Mouse (Mus musculus): Measurements from ENCODE around the gene Ubac2. TPM values are rescaled to one million over a fixed set of nuclear protein-coding genes. Genes with fewer than 3 reads are reported as not detected.

The Ubac2 gene
- polyA plus RNA-seq, 1 experiment from 2014 or later: 67.3 TPM

GRCm38 (mm10) chr14:121949897-121950296 lies 71.5 kb downstream of the Ubac2 start:
- 86% methylated on average over 5 of the region's 5 CpGs for WGBS
- Histone ChIP-seq H3K27ac (replicated peaks) (no peak overlapping the region), H3K4me1 (0 out of 2 replicates have a peak, but pooled peaks cover 5% of the 10 kb centered on the region), H3K9ac (no peak overlapping the region), H3K4me3 (replicated peaks) (no peak overlapping the region), H3K9me3 (replicated peaks) (no peaks in the 10 kb centered on the region), H3K27me3 (no peaks in the 10 kb centered on the region), H3K36me3 (0 out of 2 replicates have a peak, but pooled peaks cover 7% of the 10 kb centered on the region), H3K4me2 (replicated peaks) (no peak overlapping the region)
- ATAC-seq (ENCODE audit: insufficient number of reproducible peaks, low FRiP score, low TSS enrichment, low read depth): no peak

GRCm38 (mm10) chr14:121951399-121952045 lies 73.1 kb downstream of the Ubac2 start:
- 65% methylated on average over 2 of the region's 2 CpGs for WGBS
- ATAC-seq (ENCODE audit: insufficient number of reproducible peaks, low FRiP score, low TSS enrichment, low read depth): no peak
- 0 out of 2 replicates have a peak, but pooled peaks cover 5% of the 10 kb centered on the region for H3K4me1 ChIP-seq

GRCm38 (mm10) chr14:121952046-121952400 lies 73.6 kb downstream of the Ubac2 start:
- Histone ChIP-seq H3K4me3 (replicated peaks) (no peak overlapping the region), H3K9me3 (replicated peaks) (no peaks in the 10 kb centered on the region), H3K4me2 (replicated peaks) (no peak overlapping the region), H3K9ac (no peak overlapping the region), H3K27me3 (no peaks in the 10 kb centered on the region), H3K27ac (replicated peaks) (no peak overlapping the region), H3K4me1 (0 out of 2 replicates have a peak, but pooled peaks cover 4% of the 10 kb centered on the region), H3K36me3 (0 out of 2 replicates have a peak, but pooled peaks cover 7% of the 10 kb centered on the region)
- 85% methylated on average over 5 of the region's 5 CpGs for WGBS
- no peak for ATAC-seq (ENCODE audit: insufficient number of reproducible peaks, low FRiP score, low TSS enrichment, low read depth)

More at GRCm38 (mm10) chr14:121951399-121952045, 73.1 kb downstream of the Ubac2 start:
- Histone ChIP-seq H3K9me3 (replicated peaks) (no peaks in the 10 kb centered on the region), H3K4me2 (replicated peaks) (no peak overlapping the region), H3K27me3 (no peaks in the 10 kb centered on the region), H3K9ac (no peak overlapping the region), H3K4me3 (replicated peaks) (no peak overlapping the region), H3K27ac (replicated peaks) (no peak overlapping the region), H3K36me3 (0 out of 2 replicates have a peak, but pooled peaks cover 7% of the 10 kb centered on the region)

- Histone ChIP-seq H3K4me2 (replicated peaks) (no peak overlapping the region), H3K9ac (no peak overlapping the region), H3K4me3 (replicated peaks) (no peak overlapping the region), H3K27me3 (no peaks in the 10 kb centered on the region), H3K9me3 (replicated peaks) (no peaks in the 10 kb centered on the region), H3K27ac (replicated peaks) (no peak overlapping the region), H3K4me1 (no peaks in the 10 kb centered on the region), H3K36me3 (0 out of 2 replicates have a peak, but pooled peaks cover 7% of the 10 kb centered on the region)
- WGBS: 96% methylated on average over 11 of the region's 11 CpGs
- no peak for ATAC-seq (ENCODE audit: insufficient number of reproducible peaks, low FRiP score, low TSS enrichment, low read depth)
Measured at GRCm38 (mm10) chr14:121954129-121954528, 75.7 kb downstream of the Ubac2 start.

- no peaks in the 10 kb centered on the region for H3K9me3 ChIP-seq (replicated peaks)
- no peaks in the 10 kb centered on the region for H3K27me3 ChIP-seq
- H3K27ac ChIP-seq (replicated peaks): no peak overlapping the region
- H3K4me1 ChIP-seq: no peaks in the 10 kb centered on the region
- ATAC-seq (ENCODE audit: insufficient number of reproducible peaks, low FRiP score, low TSS enrichment, low read depth): no peak
- H3K9ac ChIP-seq: no peak overlapping the region
- no peak overlapping the region for H3K4me3 ChIP-seq (replicated peaks)
- H3K36me3 ChIP-seq: 0 out of 2 replicates have a peak, but pooled peaks cover 7% of the 10 kb centered on the region
- no peak overlapping the region for H3K4me2 ChIP-seq (replicated peaks)
- 96% methylated on average over 12 of the region's 12 CpGs for WGBS
Measured at GRCm38 (mm10) chr14:121954608-121955007, 76.2 kb downstream of the Ubac2 start.

- no peak overlapping the region for H3K9ac ChIP-seq
- whole genome bisulfite sequencing: 71% methylated on average over 5 of the region's 5 CpGs
- no peak overlapping the region for H3K27ac ChIP-seq (replicated peaks)
- ATAC-seq (ENCODE audit: insufficient number of reproducible peaks, low FRiP score, low TSS enrichment, low read depth): no peak
- no peak overlapping the region for H3K4me2 ChIP-seq (replicated peaks)
- no peaks in the 10 kb centered on the region for H3K27me3 ChIP-seq
- H3K4me1 ChIP-seq: no peaks in the 10 kb centered on the region
- no peak overlapping the region for H3K4me3 ChIP-seq (replicated peaks)
- H3K9me3 ChIP-seq (replicated peaks): no peaks in the 10 kb centered on the region
- H3K36me3 ChIP-seq: 0 out of 2 replicates have a peak, but pooled peaks cover 7% of the 10 kb centered on the region
Measured at GRCm38 (mm10) chr14:121955176-121955795, 76.9 kb downstream of the Ubac2 start.

- Histone ChIP-seq H3K4me3 (replicated peaks) (no peak overlapping the region), H3K27ac (replicated peaks) (no peak overlapping the region), H3K9ac (no peak overlapping the region), H3K36me3 (0 out of 2 replicates have a peak, but pooled peaks cover 7% of the 10 kb centered on the region), H3K4me2 (replicated peaks) (no peak overlapping the region), H3K27me3 (no peaks in the 10 kb centered on the region), H3K4me1 (no peaks in the 10 kb centered on the region), H3K9me3 (replicated peaks) (no peaks in the 10 kb centered on the region)
- WGBS: 94% methylated on average over 5 of the region's 5 CpGs
- ATAC-seq (ENCODE audit: insufficient number of reproducible peaks, low FRiP score, low TSS enrichment, low read depth): no peak
Measured at GRCm38 (mm10) chr14:121956291-121956690, 77.9 kb downstream of the Ubac2 start.

- H3K9ac ChIP-seq: no peak overlapping the region
- 88% methylated on average over 10 of the region's 10 CpGs for WGBS
- H3K36me3 ChIP-seq: 0 out of 2 replicates have a peak, but pooled peaks cover 7% of the 10 kb centered on the region
- H3K27ac ChIP-seq (replicated peaks): no peak overlapping the region
- H3K9me3 ChIP-seq (replicated peaks): no peaks in the 10 kb centered on the region
- no peak overlapping the region for H3K4me3 ChIP-seq (replicated peaks)
- H3K4me1 ChIP-seq: no peaks in the 10 kb centered on the region
- no peaks in the 10 kb centered on the region for H3K27me3 ChIP-seq
- ATAC-seq (ENCODE audit: insufficient number of reproducible peaks, low FRiP score, low TSS enrichment, low read depth): no peak
- no peak overlapping the region for H3K4me2 ChIP-seq (replicated peaks)
Measured at GRCm38 (mm10) chr14:121957176-121957871, 78.9 kb downstream of the Ubac2 start.

GRCm38 (mm10) chr14:121958041-121958750 lies 79.8 kb downstream of the Ubac2 start:
- H3K9me3 ChIP-seq (replicated peaks): no peaks in the 10 kb centered on the region
- H3K27ac ChIP-seq (replicated peaks): no peak overlapping the region
- H3K9ac ChIP-seq: no peak overlapping the region
- no peaks in the 10 kb centered on the region for H3K27me3 ChIP-seq
- WGBS: 71% methylated on average over 3 of the region's 3 CpGs
- H3K36me3 ChIP-seq: 0 out of 2 replicates have a peak, but pooled peaks cover 7% of the 10 kb centered on the region
- H3K4me1 ChIP-seq: no peaks in the 10 kb centered on the region
- H3K4me3 ChIP-seq (replicated peaks): no peak overlapping the region
- no peak for ATAC-seq (ENCODE audit: insufficient number of reproducible peaks, low FRiP score, low TSS enrichment, low read depth)
- no peak overlapping the region for H3K4me2 ChIP-seq (replicated peaks)

GRCm38 (mm10) chr14:121958751-121959537 lies 80.5 kb downstream of the Ubac2 start:
- Histone ChIP-seq H3K27me3 (no peaks in the 10 kb centered on the region), H3K9me3 (replicated peaks) (no peaks in the 10 kb centered on the region), H3K4me2 (replicated peaks) (no peak overlapping the region), H3K4me1 (no peaks in the 10 kb centered on the region), H3K9ac (no peak overlapping the region), H3K4me3 (replicated peaks) (no peak overlapping the region), H3K27ac (replicated peaks) (no peak overlapping the region), H3K36me3 (0 out of 2 replicates have a peak, but pooled peaks cover 7% of the 10 kb centered on the region)
- 75% methylated on average over 10 of the region's 10 CpGs for WGBS
- ATAC-seq (ENCODE audit: insufficient number of reproducible peaks, low FRiP score, low TSS enrichment, low read depth): no peak
